Mouse (Mus musculus): ENCODE data around the gene Lgals2.

GRCm38 (mm10) chr15:78874989-78875388 lies 19.7 kb upstream of the Lgals2 start:
- TF ChIP-seq POLR2A (IDR thresholded peaks at IDR 0.05; ENCODE audit: low read depth, low read length), result no peak
- TF ChIP-seq CTCF (IDR thresholded peaks at IDR 0.05; ENCODE audit: extremely low read depth, insufficient read length, insufficient replicate concordance, low read depth, low read length), result no peak
